Mouse (Mus musculus) ES-E14 (cell line): ENCODE measurements around the gene Hectd2.

ENCODE experiments used
- MAFK ChIP-seq: IDR thresholded peaks from 2 replicates; pipeline ENCODE4 v1.6.1; 2014; ENCODE audit warnings: mild to moderate bottlenecking, low read depth, low read length, inconsistent platforms; ENCODE audit not compliant: insufficient read depth
- ZC3H11A ChIP-seq: IDR thresholded peaks from 2 replicates; pipeline ENCODE4 v1.6.1; 2012; ENCODE audit warnings: low read depth, mild to moderate bottlenecking, inconsistent platforms, low read length, borderline replicate concordance
- ZNF384 ChIP-seq: IDR thresholded peaks from 2 replicates; pipeline ENCODE4 v1.6.1; 2012; ENCODE audit warnings: low read depth, low read length, inconsistent platforms

- no peak for TF ChIP-seq MAFK
- no peak for TF ChIP-seq ZC3H11A
- no peak for TF ChIP-seq ZNF384
Observed at GRCm38 (mm10) chr19:36637948-36638587, 83.6 kb downstream of the Hectd2 start.
